Mouse (Mus musculus): Measurements from ENCODE around the gene Rcan1.
"Not testable (repeated sequence)": the region's sequence is repeated elsewhere in the genome, so short reads cannot be mapped to it uniquely, and the experiment has no call there.

Gene Rcan1

GRCm38 (mm10) chr16:92428197-92428950 is 42.3 kb downstream of the Rcan1 start:
- peak; percentile 39 for DNase-seq

GRCm38 (mm10) chr16:92426708-92427107 is 44.0 kb downstream of the Rcan1 start:
- DNase-seq: no peak

DNA sequence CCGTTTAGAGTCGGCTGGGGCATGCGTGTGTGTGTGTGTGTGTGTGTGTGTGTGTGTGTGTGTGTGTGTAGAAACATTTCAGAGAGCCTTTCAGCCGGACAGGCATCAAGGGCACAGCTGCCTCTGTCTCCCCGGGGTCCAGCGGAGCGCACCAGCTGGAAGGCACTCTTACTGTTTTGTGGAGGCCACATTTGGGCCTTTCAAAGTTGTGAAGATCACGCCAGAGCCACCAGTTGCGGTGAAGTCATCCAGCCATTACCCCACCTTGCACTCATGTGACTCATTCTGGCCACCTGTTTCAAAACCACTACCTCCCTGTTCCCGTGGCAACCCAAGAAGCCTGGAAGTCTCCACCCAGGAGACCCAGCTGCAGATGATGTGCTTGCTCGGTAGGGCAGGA is 44.8 kb downstream of the Rcan1 start:
- no peak for DNase-seq

GRCm38 (mm10) chr16:92423363-92423762 is 47.3 kb downstream of the Rcan1 start:
- peak; percentile 53 for DNase-seq

- no peak for DNase-seq
These were observed 48.0 kb downstream of the Rcan1 start for GRCm38 (mm10) chr16:92422435-92423362.

GRCm38 (mm10) chr16:92421147-92421934 is 49.3 kb downstream of the Rcan1 start:
- no peak for DNase-seq

DNA sequence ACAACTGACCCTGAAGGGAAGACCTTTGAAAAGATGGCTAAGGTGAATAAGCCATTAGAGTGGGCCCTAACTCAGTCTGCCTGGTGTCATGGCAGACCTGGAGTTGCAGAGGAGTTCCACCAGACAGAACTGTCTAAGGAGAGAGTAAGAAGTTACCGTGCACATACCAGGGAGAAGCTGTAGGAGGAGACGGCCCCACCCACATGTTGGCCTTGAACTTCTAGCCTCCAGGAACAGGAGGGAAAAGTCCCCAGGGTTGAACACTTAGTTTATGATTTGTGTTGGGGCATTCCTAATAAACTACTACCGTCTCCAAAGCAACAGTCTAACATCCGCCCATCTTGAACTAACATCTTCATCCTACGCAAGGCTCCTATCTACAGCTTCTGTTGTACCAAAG is 50.0 kb downstream of the Rcan1 start:
- DNase-seq: no peak

DNA sequence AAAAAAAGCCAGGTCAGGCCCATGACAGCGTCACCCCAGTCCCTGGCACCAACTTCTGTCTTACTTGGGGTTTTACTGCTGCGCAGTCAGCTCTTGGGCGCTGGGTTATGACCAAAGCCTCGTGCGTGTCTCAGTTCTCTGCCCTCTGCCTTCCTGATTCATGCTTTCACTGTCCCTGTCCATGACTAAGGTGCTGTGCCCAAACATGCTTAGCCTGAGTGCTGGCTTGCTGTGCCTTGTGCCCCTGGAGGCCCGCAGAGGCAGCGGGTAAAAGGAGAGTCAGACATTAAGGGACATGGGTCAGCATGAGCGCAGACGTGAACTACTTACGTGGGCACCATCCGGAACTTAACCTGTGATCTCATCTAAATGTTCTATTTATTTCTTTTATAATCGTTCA is 51.6 kb downstream of the Rcan1 start:
- no peak for DNase-seq

DNA sequence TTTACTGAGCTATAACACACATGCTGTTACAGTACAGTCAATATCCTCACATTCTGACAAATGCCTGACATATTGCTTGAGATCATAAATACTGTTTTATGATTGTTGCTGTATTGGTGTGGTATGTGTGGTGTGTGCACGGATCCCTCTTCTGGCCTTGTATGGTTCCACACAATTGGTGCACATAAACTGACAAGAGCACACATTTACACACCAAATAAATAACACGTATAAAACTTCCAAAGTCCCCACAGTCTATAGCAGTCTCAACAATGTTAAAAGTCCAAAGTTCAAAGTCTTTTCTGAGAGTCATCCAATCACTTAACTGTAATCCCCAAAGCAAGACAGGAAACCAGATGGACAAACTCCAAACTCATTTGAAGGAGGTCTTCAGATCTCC is 53.4 kb downstream of the Rcan1 start:
- DNase-seq: no peak

GRCm38 (mm10) chr16:92415702-92416118 is 55.0 kb downstream of the Rcan1 start:
- DNase-seq: no peak

DNA sequence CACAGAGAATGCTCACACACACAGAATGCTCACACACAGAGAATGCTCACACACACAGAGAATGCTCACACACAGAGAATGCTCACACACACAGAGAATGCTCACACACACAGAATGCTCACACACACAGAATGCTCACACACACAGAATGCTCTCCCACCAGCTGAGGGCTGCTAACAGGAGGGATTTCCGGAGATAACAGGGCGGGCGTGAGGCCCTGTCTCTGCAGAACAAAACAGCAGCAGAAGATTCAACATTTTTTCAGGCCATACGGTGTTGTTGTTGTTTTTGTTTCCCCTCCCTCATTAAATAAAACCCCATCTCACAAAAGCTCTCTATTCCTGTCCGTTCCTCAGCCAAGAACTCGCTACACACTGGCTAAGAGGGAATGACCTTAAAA is 55.6 kb downstream of the Rcan1 start:
- DNase-seq: not testable (repeated sequence)

GRCm38 (mm10) chr16:92412888-92413287 is 57.8 kb downstream of the Rcan1 start:
- DNase-seq: no peak

DNA sequence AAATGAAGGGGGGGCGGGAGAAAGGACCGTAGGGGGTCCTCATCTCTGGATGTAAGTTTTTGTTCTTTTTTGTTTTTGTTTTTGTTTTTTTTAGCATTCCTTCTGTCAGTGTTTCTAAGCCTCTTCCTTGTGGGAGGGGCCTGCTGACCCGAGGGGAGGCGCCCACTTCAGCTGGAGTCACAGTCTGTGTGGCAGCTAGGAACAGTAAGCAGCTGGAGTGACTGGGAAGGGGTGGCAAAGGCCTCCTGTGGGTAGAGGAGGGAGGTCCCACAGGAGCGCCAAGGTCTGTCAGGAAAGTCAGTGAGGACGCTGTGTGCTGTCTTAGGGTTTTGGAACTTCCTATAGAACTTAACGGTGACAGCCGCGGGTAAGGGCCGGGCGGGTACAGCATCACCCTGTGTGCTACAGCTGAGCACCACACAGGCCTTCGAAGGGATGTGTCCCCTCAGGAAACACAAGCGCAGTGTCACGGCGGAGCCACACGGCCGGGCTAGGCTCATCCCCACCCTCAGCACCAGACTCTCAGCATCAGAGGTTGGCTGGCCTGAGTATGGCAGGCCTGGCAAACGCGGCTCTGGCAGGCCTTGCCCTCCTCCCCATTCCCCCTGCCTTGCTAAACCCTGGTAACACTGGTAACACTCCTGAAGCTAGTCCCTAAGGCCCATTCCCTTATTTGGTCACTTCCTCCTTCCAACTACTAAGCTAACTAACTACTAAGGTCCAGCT is 58.5 kb downstream of the Rcan1 start:
- DNase-seq: no peak

DNA sequence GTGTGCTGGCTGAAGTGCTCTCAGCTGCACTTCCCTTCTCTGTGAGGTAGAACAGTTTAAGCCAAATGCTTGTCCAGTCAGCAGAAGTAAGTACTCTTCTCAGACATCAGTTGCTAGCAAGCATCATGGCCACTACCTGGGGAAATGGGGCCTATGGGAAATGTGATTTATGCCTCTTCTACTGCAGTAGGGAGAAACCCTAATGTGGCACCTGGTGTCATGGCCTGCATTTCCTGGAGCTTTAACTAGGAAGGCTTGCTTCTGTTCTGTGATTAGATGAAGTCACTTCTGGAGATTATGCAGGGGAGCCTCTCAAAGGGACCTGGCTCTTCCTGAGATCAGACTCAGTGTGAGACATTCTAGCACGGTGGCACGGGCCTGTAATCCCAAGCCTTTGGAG is 60.3 kb downstream of the Rcan1 start:
- no peak for DNase-seq

- DNase-seq: no peak
These were observed 62.8 kb downstream of the Rcan1 start for GRCm38 (mm10) chr16:92407883-92408282.

- no peak for DNase-seq
These were observed 66.5 kb downstream of the Rcan1 start for GRCm38 (mm10) chr16:92404141-92404540.

DNA sequence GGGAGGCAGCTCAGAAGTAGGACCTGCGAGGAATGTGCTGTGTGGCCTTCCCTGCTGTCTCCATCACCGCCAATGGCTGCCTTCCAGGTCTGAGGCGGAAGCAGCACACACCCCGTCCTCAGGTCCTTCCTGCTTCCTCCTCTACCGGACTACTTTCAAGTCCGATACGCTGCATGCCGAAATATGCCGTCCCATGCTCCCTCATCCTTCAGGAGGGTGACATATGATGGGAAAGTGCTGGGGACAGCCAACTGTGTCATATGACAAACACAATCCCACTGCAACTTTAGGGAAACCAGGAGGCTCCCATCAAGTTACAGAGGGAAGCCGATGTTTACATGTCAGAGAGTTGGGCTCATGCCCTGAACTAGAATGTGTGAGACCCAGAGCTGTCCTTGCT is 67.6 kb downstream of the Rcan1 start:
- DNase-seq: no peak

DNA sequence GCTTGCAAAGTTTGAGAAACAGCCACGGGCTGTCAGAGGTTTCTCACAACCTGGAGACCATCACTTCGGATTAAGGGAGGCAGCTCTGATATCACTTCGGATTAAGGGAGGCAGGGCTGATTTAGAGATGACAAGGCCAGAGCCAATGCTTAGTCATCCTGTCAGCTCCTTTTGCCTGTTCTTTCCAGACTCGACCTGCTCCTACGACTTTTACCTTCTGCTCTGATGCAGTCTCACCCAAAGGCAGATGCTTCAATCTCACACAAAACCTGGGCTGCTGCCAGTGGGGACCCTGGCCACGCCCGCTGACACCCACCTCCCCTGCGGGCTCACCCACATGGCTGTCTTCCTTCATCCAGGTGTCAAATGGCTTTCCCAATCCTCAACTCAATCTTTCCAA is 68.5 kb downstream of the Rcan1 start:
- DNase-seq: no peak

DNA sequence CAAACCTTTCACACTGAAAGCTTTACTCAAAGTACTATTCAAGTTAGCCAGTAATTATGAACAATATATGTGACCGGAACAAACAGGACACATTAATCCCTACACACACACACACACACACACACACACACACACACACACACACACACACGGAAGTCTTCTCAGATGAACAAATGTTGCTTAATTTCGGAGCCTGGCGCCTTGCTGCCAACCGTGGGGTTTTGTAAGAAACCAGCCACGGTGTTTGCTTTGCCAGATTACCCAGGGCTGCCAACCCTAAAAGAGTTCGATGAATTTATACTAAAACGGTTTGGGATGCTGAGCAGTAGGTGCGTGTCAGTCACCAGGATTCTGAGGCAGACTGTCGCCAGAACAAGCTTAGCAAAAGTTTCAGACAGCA is 69.5 kb downstream of the Rcan1 start:
- DNase-seq: no peak

GRCm38 (mm10) chr16:92399490-92400458 is 70.9 kb downstream of the Rcan1 start:
- DNase-seq: peak; percentile 79

DNA sequence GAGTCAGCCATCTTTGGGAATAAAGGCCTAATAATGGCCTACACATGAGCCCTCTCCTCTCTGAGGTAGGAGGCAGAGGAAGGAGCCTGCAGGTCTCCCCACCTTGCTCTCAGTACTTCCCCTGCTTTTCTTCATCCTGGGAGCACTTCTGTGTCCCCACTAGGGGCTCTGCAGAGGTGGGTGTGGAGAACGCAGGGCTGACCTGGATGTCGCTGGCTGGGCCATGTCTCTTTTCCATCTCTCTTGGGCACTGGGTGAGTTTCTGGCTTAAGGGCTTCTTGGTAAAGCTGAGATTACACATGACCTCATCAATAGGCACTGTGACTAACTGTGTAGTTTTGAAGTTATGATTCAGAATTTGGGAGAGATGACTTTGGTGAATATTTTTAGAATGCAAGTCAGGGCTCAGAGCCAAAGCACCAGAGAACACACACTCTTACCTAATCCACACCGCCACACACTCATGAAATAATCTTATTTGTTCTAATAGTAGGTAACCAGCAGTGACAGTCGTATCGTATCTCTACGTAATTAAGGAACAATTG is 72.0 kb downstream of the Rcan1 start:
- DNase-seq: no peak

Measured in right cerebral cortex, adult 18-20 months (tissue).